Mouse (Mus musculus) lung, postnatal 25 days (tissue): ENCODE data around the gene Gm6034.
"Not testable (repeated sequence)": the region's sequence is repeated elsewhere in the genome, so short reads cannot be mapped to it uniquely, and the experiment has no call there.

Experiments
- DNase-seq: peaks from one replicate; pipeline ENCODE4 v3.0.0; 2022; ENCODE audit warnings: low spot score

Gm6034 gene

GRCm38 (mm10) chr17:36023710-36024654 lies 18.8 kb upstream of the Gm6034 start:
- DNase-seq: peak; percentile 73

- DNase-seq: no peak
These were observed 17.6 kb upstream of the Gm6034 start for GRCm38 (mm10) chr17:36025197-36025596.

- DNase-seq: no peak
These were observed 16.9 kb upstream of the Gm6034 start for GRCm38 (mm10) chr17:36025901-36026300.

GRCm38 (mm10) chr17:36027663-36028062 lies 15.1 kb upstream of the Gm6034 start:
- DNase-seq: no peak

GRCm38 (mm10) chr17:36028879-36029619 lies 13.7 kb upstream of the Gm6034 start:
- DNase-seq: no peak

GRCm38 (mm10) chr17:36030046-36030702 lies 12.6 kb upstream of the Gm6034 start:
- not testable (repeated sequence) for DNase-seq

GRCm38 (mm10) chr17:36030703-36031582 lies 11.8 kb upstream of the Gm6034 start:
- not testable (repeated sequence) for DNase-seq

GRCm38 (mm10) chr17:36031583-36032331 lies 11.0 kb upstream of the Gm6034 start:
- peak; percentile 71 for DNase-seq

- DNase-seq: peak; percentile 84
These were observed 10.3 kb upstream of the Gm6034 start, which contains the start of gene H2-T23 for GRCm38 (mm10) chr17:36032351-36032875. TSS of gene H2-T23 (minus strand) at chr17:36032855.

GRCm38 (mm10) chr17:36034524-36034923 lies 8.2 kb upstream of the Gm6034 start:
- not testable (repeated sequence) for DNase-seq

GRCm38 (mm10) chr17:36035010-36035638 lies 7.6 kb upstream of the Gm6034 start:
- peak; percentile 79 for DNase-seq

GRCm38 (mm10) chr17:36036126-36036525 lies 6.6 kb upstream of the Gm6034 start:
- not testable (repeated sequence) for DNase-seq

GRCm38 (mm10) chr17:36040604-36041003 lies 2.2 kb upstream of the Gm6034 start:
- not testable (repeated sequence) for DNase-seq

- not testable (repeated sequence) for DNase-seq
These were observed 706 bp upstream of the Gm6034 start for GRCm38 (mm10) chr17:36042055-36042454.

GRCm38 (mm10) chr17:36043286-36043685 lies 525 bp downstream of the Gm6034 start:
- DNase-seq: no peak

- not testable (repeated sequence) for DNase-seq
These were observed 15.2 kb downstream of the Gm6034 start for GRCm38 (mm10) chr17:36057927-36058326.

GRCm38 (mm10) chr17:36058362-36058761 lies 15.6 kb downstream of the Gm6034 start, which contains the start of gene Gm11127:
TSS of gene Gm11127 (minus strand) at chr17:36058371.
- not testable (repeated sequence) for DNase-seq

- DNase-seq: peak; percentile 87
These were observed 18.1 kb downstream of the Gm6034 start for GRCm38 (mm10) chr17:36060829-36061228.

- DNase-seq: not testable (repeated sequence)
These were observed 39.1 kb downstream of the Gm6034 start for GRCm38 (mm10) chr17:36081901-36082300.
